Mouse (Mus musculus): ENCODE measurements around the gene Smarcd3.

- TF ChIP-seq POLR2AphosphoS2 (IDR thresholded peaks at IDR 0.05; ENCODE audit: low read length) (no peak), POLR2A (IDR thresholded peaks at IDR 0.05; ENCODE audit: control insufficient read depth in 1 of 2, insufficient read depth in 1 of 2, low read depth in 1 of 2, low read length in 2 of 2, poor library complexity in 1 of 2) (no peak)
Measured at GRCm38 (mm10) chr5:24620116-24620515, 4.1 kb downstream of the Smarcd3 start.

Measured in MEL (cell line).